ENCODE assay signal across 11 mouse cellular contexts in genomic region chr5:118619801-118620200, GRCm38 (mm10). TPM values are rescaled to one million over a fixed set of nuclear protein-coding genes. Genes with fewer than 3 reads are reported as not detected.
DNase-seq lines count a peak whose midpoint lies in the region; ATAC-seq and TF ChIP-seq lines count a peak whose summit lies in the region.
"Had no signal": no experiment of that assay in that cellular context is flagged by ENCODE, and none has a peak within 500 bp of the region (broad histone marks: within the 10 kb centered on the region; RNA-seq: fewer than 3 reads in every experiment).

No protein-coding gene starts in this region.

- TF ChIP-seq CTCF in lung, adult 2 months (IDR thresholded peaks at IDR 0.05; ENCODE audit: insufficient read depth, low read length), result no peak

- no peaks in the 10 kb centered on the region for H3K9me3 ChIP-seq in lung, embryonic 15.5 days
- H3K9me3 ChIP-seq in forebrain, embryonic 13.5 days (replicated peaks), result no peaks in the 10 kb centered on the region
- H3K9me3 ChIP-seq in limb, embryonic 15.5 days, result no peaks in the 10 kb centered on the region
- H3K9me3 ChIP-seq in stomach, embryonic 15.5 days, result no peaks in the 10 kb centered on the region

- DNase-seq in lung, adult 2 months, result no peak
- no peak for DNase-seq in T-cell, adult 2 months (ENCODE audit: low spot score)
- no peak for DNase-seq in spleen, postnatal 36 days (ENCODE audit: low spot score in 2 of 2)
- DNase-seq: cerebellum, adult 11 months; gastrocnemius, postnatal 10 days; kidney, postnatal 36 days had no signal

- no peak for TF ChIP-seq POLR2A in lung, adult 2 months (IDR thresholded peaks at IDR 0.05; ENCODE audit: borderline replicate concordance, extremely low read depth, low read depth, low read length)

- peaks cover 29% of the 10 kb centered on the region for H3K4me1 ChIP-seq in lung, embryonic 15.5 days
- peaks cover 3% of the 10 kb centered on the region for H3K4me1 ChIP-seq in lung, adult 2 months (ENCODE audit: control insufficient read depth, insufficient read depth, low read length)
- H3K4me1 ChIP-seq in forebrain, embryonic 13.5 days, result peaks cover 53% of the 10 kb centered on the region
- peaks cover 30% of the 10 kb centered on the region for H3K4me1 ChIP-seq in limb, embryonic 15.5 days
- H3K4me1 ChIP-seq in stomach, embryonic 15.5 days, result peaks cover 4% of the 10 kb centered on the region; the same call in 1 of the 2 replicates

- no peak overlapping the region for H3K4me2 ChIP-seq in lung, embryonic 15.5 days
- H3K4me2 ChIP-seq in forebrain, embryonic 13.5 days, result peak overlapping the region; percentile 25; the same call in 1 of the 2 replicates
- H3K4me2 ChIP-seq in limb, embryonic 15.5 days, result no peak overlapping the region
- H3K4me2 ChIP-seq in stomach, embryonic 15.5 days, result no peak overlapping the region

- no peak overlapping the region for H3K4me3 ChIP-seq in lung, embryonic 15.5 days
- no peak overlapping the region for H3K4me3 ChIP-seq in lung, adult 2 months (replicated peaks; ENCODE audit: extremely low read depth, low read depth, low read length)
- H3K4me3 ChIP-seq in forebrain, embryonic 13.5 days, result no peak overlapping the region
- no peak overlapping the region for H3K4me3 ChIP-seq in limb, embryonic 15.5 days
- H3K4me3 ChIP-seq in stomach, embryonic 15.5 days (replicated peaks), result no peak overlapping the region

- H3K27me3 ChIP-seq in lung, embryonic 15.5 days, result no peaks in the 10 kb centered on the region
- no peaks in the 10 kb centered on the region for H3K27me3 ChIP-seq in forebrain, embryonic 13.5 days
- H3K27me3 ChIP-seq in limb, embryonic 15.5 days, result no peaks in the 10 kb centered on the region
- H3K27me3 ChIP-seq in stomach, embryonic 15.5 days (replicated peaks), result no peaks in the 10 kb centered on the region

- H3K9ac ChIP-seq in lung, embryonic 15.5 days, result no peak overlapping the region
- 0 out of 2 replicates have a peak overlapping the region, but pooled peaks have one; percentile 14 for H3K9ac ChIP-seq in forebrain, embryonic 13.5 days
- no peak overlapping the region for H3K9ac ChIP-seq in limb, embryonic 15.5 days
- H3K9ac ChIP-seq in stomach, embryonic 15.5 days, result no peak overlapping the region

- H3K36me3 ChIP-seq in lung, embryonic 15.5 days, result no peaks in the 10 kb centered on the region
- no peaks in the 10 kb centered on the region for H3K36me3 ChIP-seq in forebrain, embryonic 13.5 days (ENCODE audit: poor library complexity, severe bottlenecking)
- no peaks in the 10 kb centered on the region for H3K36me3 ChIP-seq in limb, embryonic 15.5 days
- H3K36me3 ChIP-seq in stomach, embryonic 15.5 days, result no peaks in the 10 kb centered on the region

- peak; percentile 65; the same call in 1 of the 2 replicates for ATAC-seq in lung, embryonic 15.5 days (ENCODE audit: borderline replicate concordance, extremely low read depth, low FRiP score, low TSS enrichment)
- peak; percentile 75 for ATAC-seq in forebrain, embryonic 13.5 days
- 0 out of 2 replicates have a peak, but pooled peaks have one; percentile 30 for ATAC-seq in limb, embryonic 15.5 days (ENCODE audit: insufficient number of reproducible peaks, low FRiP score, low TSS enrichment, low read depth)
- peak; percentile 50; the same call in 1 of the 2 replicates for ATAC-seq in stomach, embryonic 15.5 days (ENCODE audit: insufficient read depth, low FRiP score, low read depth)
- no peak for ATAC-seq in activated CD4-positive, CD25-positive, alpha-beta regulatory T cell, adult 4 months

- no peak overlapping the region for H3K27ac ChIP-seq in lung, embryonic 15.5 days
- peak overlapping the region; percentile 45; the same call in 1 of the 2 replicates for H3K27ac ChIP-seq in forebrain, embryonic 13.5 days
- no peak overlapping the region for H3K27ac ChIP-seq in limb, embryonic 15.5 days
- H3K27ac ChIP-seq in stomach, embryonic 15.5 days, result no peak overlapping the region

- WGBS in lung, embryonic 15.5 days, result 49% methylated on average over 7 of the region's 7 CpGs
- 69% methylated on average over 7 of the region's 7 CpGs for WGBS in lung, adult 2 months
- whole genome bisulfite sequencing in forebrain, embryonic 13.5 days, result 25% methylated on average over 7 of the region's 7 CpGs
- 61% methylated on average over 7 of the region's 7 CpGs for WGBS in limb, embryonic 15.5 days
- WGBS in stomach, embryonic 15.5 days, result 43% methylated on average over 7 of the region's 7 CpGs

RNA-seq across cellular contexts. Expression of gene Med13l, which starts 59.3 kb away (rescaled TPM):
- 9.1 and 9.3 TPM in 2 replicates for polyA plus RNA-seq in lung, embryonic 15.5 days (2015; fragmentation: Nextera tagmentation; extraction: Ambion mirVana)
- polyA plus RNA-seq in lung, adult 2 months (2012; rRNA removed), result 20.3 and 21.4 TPM in 2 replicates
- polyA plus RNA-seq in forebrain, embryonic 13.5 days (2015; fragmentation: Nextera tagmentation; extraction: Ambion mirVana), result 17.8 and 18.6 TPM in 2 replicates
- polyA plus RNA-seq in limb, embryonic 15.5 days (2015; fragmentation: Nextera tagmentation; extraction: Ambion mirVana), result 14.3 and 16.5 TPM in 2 replicates
- polyA plus RNA-seq in stomach, embryonic 15.5 days (2015; fragmentation: Nextera tagmentation; extraction: Ambion mirVana), result 10.7 and 11.5 TPM in 2 replicates
- polyA plus RNA-seq in activated CD4-positive, CD25-positive, alpha-beta regulatory T cell, adult 4 months (2017; shearing (Covaris generic)), result 10 to 100 TPM; 14.6 to 17.4 TPM
